Mouse (Mus musculus): Measurements from ENCODE around the gene Metap2. TPM values are rescaled to one million over a fixed set of nuclear protein-coding genes. Genes with fewer than 3 reads are reported as not detected.

The Metap2 gene
- total and polyA plus RNA-seq, 3 experiments = 45.4 to 114 (median 111) TPM

GRCm38 (mm10) chr10:93938844-93939271 lies 42.0 kb upstream of the Metap2 start:
- intact Hi-C loops (cut with DNase I) = no loop called here
- Histone ChIP-seq H3K9ac (ENCODE audit: low read depth, low read length) (no peak overlapping the region), H3K4me3 (no peak overlapping the region), H3K27ac (no peak overlapping the region), H3K27me3 (ENCODE audit: control insufficient read depth, insufficient read depth, low read length) (no peaks in the 10 kb centered on the region), H3K4me1 (ENCODE audit: control insufficient read depth, insufficient read depth, low read length) (no peaks in the 10 kb centered on the region), H3K79me2 (replicated peaks; ENCODE audit: control insufficient read depth, insufficient read depth, low read length) (no peaks in the 10 kb centered on the region), H3K36me3 (ENCODE audit: control insufficient read depth, insufficient read depth, low read length) (no peaks in the 10 kb centered on the region)
- TF ChIP-seq POLR2A (IDR thresholded peaks at IDR 0.05; ENCODE audit: insufficient read depth, low read depth, low read length) = no peak
- TF ChIP-seq EP300 (IDR thresholded peaks at IDR 0.05; ENCODE audit: insufficient read depth, low read depth, low read length) = no peak
- no peak for TF ChIP-seq CTCF (IDR thresholded peaks at IDR 0.05)
- no peak for DNase-seq
- 93% methylated on average over 20 of the region's 20 CpGs for WGBS

GRCm38 (mm10) chr10:93933980-93934379 lies 37.1 kb upstream of the Metap2 start:
- TF ChIP-seq EP300 (IDR thresholded peaks at IDR 0.05; ENCODE audit: insufficient read depth, low read depth, low read length) = no peak
- Histone ChIP-seq H3K36me3 (ENCODE audit: control insufficient read depth, insufficient read depth, low read length) (no peaks in the 10 kb centered on the region), H3K27ac (no peak overlapping the region), H3K79me2 (replicated peaks; ENCODE audit: control insufficient read depth, insufficient read depth, low read length) (no peaks in the 10 kb centered on the region), H3K4me3 (no peak overlapping the region), H3K27me3 (ENCODE audit: control insufficient read depth, insufficient read depth, low read length) (no peaks in the 10 kb centered on the region), H3K4me1 (ENCODE audit: control insufficient read depth, insufficient read depth, low read length) (no peaks in the 10 kb centered on the region), H3K9ac (ENCODE audit: low read depth, low read length) (no peak overlapping the region)
- intact Hi-C loops (cut with DNase I) = no loop called here
- WGBS = 32% methylated on average over 9 of the region's 9 CpGs
- peak in 1 of 2 experiments; percentile 15 for DNase-seq

- Histone ChIP-seq H3K36me3 (ENCODE audit: control insufficient read depth, insufficient read depth, low read length) (no peaks in the 10 kb centered on the region), H3K4me1 (ENCODE audit: control insufficient read depth, insufficient read depth, low read length) (no peaks in the 10 kb centered on the region), H3K79me2 (replicated peaks; ENCODE audit: control insufficient read depth, insufficient read depth, low read length) (no peaks in the 10 kb centered on the region), H3K9ac (ENCODE audit: low read depth, low read length) (no peak overlapping the region), H3K27me3 (ENCODE audit: control insufficient read depth, insufficient read depth, low read length) (no peaks in the 10 kb centered on the region), H3K27ac (no peak overlapping the region), H3K4me3 (no peak overlapping the region)
- 54% methylated on average over 5 of the region's 5 CpGs for WGBS
- intact Hi-C loops (cut with DNase I) = no loop called here
- no peak for TF ChIP-seq CTCF (IDR thresholded peaks at IDR 0.05)
- no peak for DNase-seq
These were observed 36.0 kb upstream of the Metap2 start for GRCm38 (mm10) chr10:93932861-93933260.

- DNase-seq = no peak
- Histone ChIP-seq H3K4me1 (ENCODE audit: control insufficient read depth, insufficient read depth, low read length) (no peaks in the 10 kb centered on the region), H3K79me2 (replicated peaks; ENCODE audit: control insufficient read depth, insufficient read depth, low read length) (no peaks in the 10 kb centered on the region), H3K27me3 (ENCODE audit: control insufficient read depth, insufficient read depth, low read length) (no peaks in the 10 kb centered on the region), H3K9ac (ENCODE audit: low read depth, low read length) (no peak overlapping the region), H3K27ac (no peak overlapping the region), H3K36me3 (ENCODE audit: control insufficient read depth, insufficient read depth, low read length) (no peaks in the 10 kb centered on the region), H3K4me3 (no peak overlapping the region)
- no peak for TF ChIP-seq CTCF (IDR thresholded peaks at IDR 0.05)
- TF ChIP-seq POLR2A (IDR thresholded peaks at IDR 0.05; ENCODE audit: insufficient read depth, low read depth, low read length) = no peak
- TF ChIP-seq EP300 (IDR thresholded peaks at IDR 0.05; ENCODE audit: insufficient read depth, low read depth, low read length) = no peak
- intact Hi-C loops (cut with DNase I) = no loop called here
- 65% methylated on average over 5 of the region's 5 CpGs for WGBS
These were observed 35.1 kb upstream of the Metap2 start for GRCm38 (mm10) chr10:93932020-93932419.

- Histone ChIP-seq H3K27ac (no peak overlapping the region), H3K4me3 (no peak overlapping the region), H3K79me2 (replicated peaks; ENCODE audit: control insufficient read depth, insufficient read depth, low read length) (no peaks in the 10 kb centered on the region), H3K36me3 (ENCODE audit: control insufficient read depth, insufficient read depth, low read length) (no peaks in the 10 kb centered on the region), H3K4me1 (ENCODE audit: control insufficient read depth, insufficient read depth, low read length) (no peaks in the 10 kb centered on the region), H3K9ac (ENCODE audit: low read depth, low read length) (no peak overlapping the region), H3K27me3 (ENCODE audit: control insufficient read depth, insufficient read depth, low read length) (no peaks in the 10 kb centered on the region)
- WGBS = 43% methylated on average over 9 of the region's 9 CpGs
- DNase-seq = no peak
- intact Hi-C loops (cut with DNase I) = no loop called here
- TF ChIP-seq CTCF (IDR thresholded peaks at IDR 0.05) = no peak
- no peak for TF ChIP-seq EP300 (IDR thresholded peaks at IDR 0.05; ENCODE audit: insufficient read depth, low read depth, low read length)
- TF ChIP-seq POLR2A (IDR thresholded peaks at IDR 0.05; ENCODE audit: insufficient read depth, low read depth, low read length) = no peak
These were observed 34.5 kb upstream of the Metap2 start for GRCm38 (mm10) chr10:93931431-93931830.

- Histone ChIP-seq H3K27me3 (ENCODE audit: control insufficient read depth, insufficient read depth, low read length) (no peaks in the 10 kb centered on the region), H3K79me2 (replicated peaks; ENCODE audit: control insufficient read depth, insufficient read depth, low read length) (no peaks in the 10 kb centered on the region), H3K36me3 (ENCODE audit: control insufficient read depth, insufficient read depth, low read length) (no peaks in the 10 kb centered on the region), H3K9ac (ENCODE audit: low read depth, low read length) (no peak overlapping the region), H3K4me1 (ENCODE audit: control insufficient read depth, insufficient read depth, low read length) (no peaks in the 10 kb centered on the region), H3K27ac (no peak overlapping the region), H3K4me3 (no peak overlapping the region)
- WGBS = 57% methylated on average over 4 of the region's 4 CpGs
- intact Hi-C loops (cut with DNase I) = no loop called here
- no peak for DNase-seq
- TF ChIP-seq EP300 (IDR thresholded peaks at IDR 0.05; ENCODE audit: insufficient read depth, low read depth, low read length) = no peak
- no peak for TF ChIP-seq POLR2A (IDR thresholded peaks at IDR 0.05; ENCODE audit: insufficient read depth, low read depth, low read length)
- no peak for TF ChIP-seq CTCF (IDR thresholded peaks at IDR 0.05)
These were observed 33.4 kb upstream of the Metap2 start for GRCm38 (mm10) chr10:93930236-93930824.

All from heart, adult 2 months (tissue).